Mouse (Mus musculus) liver, adult 2 months (tissue): ENCODE data around the gene Ucn2. TPM values are rescaled to one million over a fixed set of nuclear protein-coding genes. Genes with fewer than 3 reads are reported as not detected.
A peak's percentile ranks its signal among the peaks of the same experiment; 100 is the strongest.

Experiments used
- DNase-seq: peaks from one replicate; pipeline ENCODE4 v3.0.0-alpha.2; 2011; ENCODE audit warnings: low read depth, low spot score; ENCODE audit errors: extremely low read depth
- H3K27ac ChIP-seq: fragments of 200-500 bp; replicated peaks from 2 replicates; pipeline ENCODE4 v1.5.1; 2012; ENCODE audit warnings: low read depth, mild to moderate bottlenecking, control low read depth, inconsistent platforms, low read length; ENCODE audit not compliant: insufficient read depth
- H3K27me3 ChIP-seq: fragments of 200-500 bp; 2 replicates; pipeline ENCODE4 v1.6.1; 2012; ENCODE audit warnings: mild to moderate bottlenecking, moderate library complexity, low read length, inconsistent platforms; ENCODE audit not compliant: control insufficient read depth, insufficient read depth
- H3K36me3 ChIP-seq: fragments of 200-500 bp; 2 replicates; pipeline ENCODE4 v1.6.1; 2012; ENCODE audit warnings: low read length, inconsistent platforms; ENCODE audit not compliant: control insufficient read depth, insufficient read depth
- H3K4me1 ChIP-seq: fragments of 200-500 bp; 2 replicates; pipeline ENCODE4 v1.6.1; 2011; ENCODE audit warnings: low read length; ENCODE audit not compliant: control insufficient read depth, insufficient read depth
- H3K4me3 ChIP-seq: fragments of 200-500 bp; 2 replicates; pipeline ENCODE4 v1.5.1; 2011; ENCODE audit warnings: low read depth, mild to moderate bottlenecking, control low read depth, low read length, moderate library complexity; ENCODE audit not compliant: insufficient read depth
- H3K79me2 ChIP-seq: fragments of 200-500 bp; 2 replicates; pipeline ENCODE4 v1.6.1; 2012; ENCODE audit warnings: inconsistent platforms, mild to moderate bottlenecking, low read length, moderate library complexity; ENCODE audit not compliant: control insufficient read depth, insufficient read depth
- H3K9ac ChIP-seq: fragments of 200-500 bp; 2 replicates; pipeline ENCODE4 v1.6.1; 2012; ENCODE audit warnings: low read depth, mild to moderate bottlenecking, control low read depth, inconsistent platforms, low read length
- CTCF ChIP-seq: fragments of 200-500 bp; IDR thresholded peaks from 2 replicates; pipeline ENCODE4 v1.5.1; 2011; ENCODE audit warnings: low read depth, low read length, control low read depth
- POLR2A ChIP-seq: fragments of 200-500 bp; IDR thresholded peaks from 2 replicates; pipeline ENCODE4 v1.6.1; 2011; ENCODE audit warnings: low read length, control low read depth; ENCODE audit not compliant: insufficient read depth; ENCODE audit errors: extremely low read depth
- WGBS: fragments of 180-500 bp; shearing (Covaris S2); methylation state at CpG from one replicate; pipeline ENCODE4 v1.1.7; 2018; 5-methylcytosine and 5-hydroxymethylcytosine counted together
- polyA plus RNA-seq: library from polyadenylated mRNA; depleted of rRNA; stranded (reverse); fragments of >200 nt; gene quantifications from 2 replicates; pipeline ENCODE4 v1.2.3, GENCODE M21; 2012
- total RNA-seq: library from RNA; depleted of rRNA; stranded (reverse); fragments of >200 nt; gene quantifications from 2 replicates; pipeline ENCODE4 v1.2.3, GENCODE M21; 2014

Gene Ucn2
- total and polyA plus RNA-seq, 2 experiments, result not detected

- TF ChIP-seq CTCF (no peak), POLR2A (no peak)
- Histone ChIP-seq H3K79me2 (no peaks in the 10 kb centered on the region), H3K9ac (no peak overlapping the region), H3K27me3 (no peaks in the 10 kb centered on the region), H3K4me1 (no peaks in the 10 kb centered on the region), H3K36me3 (no peaks in the 10 kb centered on the region), H3K27ac (no peak overlapping the region), H3K4me3 (no peak overlapping the region)
- 79% methylated on average over 4 of the region's 4 CpGs for WGBS
- no peak for DNase-seq
Observed at GRCm38 (mm10) chr9:108989802-108990461, 4.1 kb downstream of the Ucn2 start.

GRCm38 (mm10) chr9:108990462-108990820 lies 4.6 kb downstream of the Ucn2 start:
- Histone ChIP-seq H3K4me3 (no peak overlapping the region), H3K27me3 (no peaks in the 10 kb centered on the region), H3K36me3 (no peaks in the 10 kb centered on the region), H3K79me2 (no peaks in the 10 kb centered on the region), H3K9ac (no peak overlapping the region), H3K27ac (no peak overlapping the region), H3K4me1 (no peaks in the 10 kb centered on the region)
- no peak for DNase-seq
- TF ChIP-seq CTCF, result no peak
- TF ChIP-seq POLR2A, result no peak
- 85% methylated on average over 7 of the region's 7 CpGs for WGBS

GRCm38 (mm10) chr9:108991428-108992084 lies 5.7 kb downstream of the Ucn2 start, which contains the start of gene Pfkfb4:
Pfkfb4 (plus strand) TSS chr9:108991778.
- Histone ChIP-seq H3K36me3 (no peaks in the 10 kb centered on the region), H3K9ac (peak within 1 kb of the TSS; percentile 59), H3K79me2 (no peaks in the 10 kb centered on the region), H3K4me1 (no peaks in the 10 kb centered on the region), H3K4me3 (peak within 1 kb of the TSS; percentile 74), H3K27ac (peak within 1 kb of the TSS; percentile 41), H3K27me3 (no peaks in the 10 kb centered on the region)
- peak; percentile 98 for DNase-seq
- TF ChIP-seq CTCF (no peak), POLR2A (peak; percentile 73; the same call in 1 of the 2 replicates)
- 2% methylated on average over 31 of the region's 31 CpGs for WGBS

- Histone ChIP-seq H3K27me3 (no peaks in the 10 kb centered on the region), H3K27ac (no peak overlapping the region), H3K79me2 (no peaks in the 10 kb centered on the region), H3K36me3 (no peaks in the 10 kb centered on the region), H3K9ac (peak overlapping the region; percentile 59), H3K4me1 (no peaks in the 10 kb centered on the region), H3K4me3 (peak overlapping the region; percentile 74)
- DNase-seq, result no peak
- TF ChIP-seq POLR2A, result no peak
- no peak for TF ChIP-seq CTCF
- 22% methylated on average over 18 of the region's 18 CpGs for WGBS
Observed at GRCm38 (mm10) chr9:108992085-108992469, 6.3 kb downstream of the Ucn2 start.

- Histone ChIP-seq H3K9ac (no peak overlapping the region), H3K4me1 (no peaks in the 10 kb centered on the region), H3K27me3 (no peaks in the 10 kb centered on the region), H3K79me2 (no peaks in the 10 kb centered on the region), H3K27ac (no peak overlapping the region), H3K4me3 (no peak overlapping the region), H3K36me3 (no peaks in the 10 kb centered on the region)
- 85% methylated on average over 9 of the region's 9 CpGs for WGBS
- no peak for DNase-seq
- no peak for TF ChIP-seq CTCF
- no peak for TF ChIP-seq POLR2A
Observed at GRCm38 (mm10) chr9:108992620-108993361, 7.0 kb downstream of the Ucn2 start.
